Mouse (Mus musculus) lung, adult 2 months (tissue): Measurements from ENCODE around the gene Cadps.

Experiments used
- CTCF ChIP-seq: fragments of 200-500 bp; IDR thresholded peaks from 2 replicates; pipeline ENCODE4 v1.5.1; 2011; ENCODE audit warnings: mild to moderate bottlenecking, low read length, control low read depth; ENCODE audit not compliant: insufficient read depth
- POLR2A ChIP-seq: fragments of 200-500 bp; IDR thresholded peaks from 2 replicates; pipeline ENCODE4 v1.6.1; 2011; ENCODE audit warnings: low read depth, mild to moderate bottlenecking, control low read depth, low read length, borderline replicate concordance; ENCODE audit errors: extremely low read depth

GRCm38 (mm10) chr14:12707395-12707794 lies 115.5 kb downstream of the Cadps start:
- TF ChIP-seq CTCF: no peak
- no peak for TF ChIP-seq POLR2A
